Mouse (Mus musculus) liver, embryonic 14.5 days (tissue): Measurements from ENCODE around the gene Fbrs.
"Not testable (repeated sequence)": the region's sequence is repeated elsewhere in the genome, so short reads cannot be mapped to it uniquely, and the experiment has no call there.

ENCODE experiments used
- CTCF ChIP-seq: IDR thresholded peaks from 2 replicates; pipeline ENCODE4 v1.5.1; 2016; ENCODE audit warnings: antibody characterized with exemption, low read depth, control low read depth
- EP300 ChIP-seq: IDR thresholded peaks from 2 replicates; pipeline ENCODE4 v1.6.1; 2016; ENCODE audit warnings: antibody characterized with exemption, low read depth

DNA sequence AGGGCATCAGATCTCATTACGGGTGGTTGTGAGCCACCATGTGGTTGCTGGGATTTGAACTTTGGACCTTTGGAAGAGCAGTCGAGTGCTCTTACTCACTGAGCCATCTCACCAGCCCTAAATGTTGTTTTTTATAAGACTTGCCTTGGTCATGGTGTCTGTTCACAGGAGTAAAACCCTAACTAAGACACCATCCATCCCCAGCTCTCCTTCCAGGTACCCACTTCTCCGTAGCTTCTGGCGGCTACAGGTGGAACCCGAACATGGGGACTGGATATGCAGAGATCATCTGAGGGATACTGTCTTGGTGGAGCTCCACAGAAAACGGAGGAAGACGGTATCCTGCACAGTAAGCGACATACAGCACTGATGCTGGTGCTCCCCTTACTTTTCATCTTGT is 19.7 kb upstream of the Fbrs start, which contains the start of gene Prr14:
- TF ChIP-seq CTCF, EP300: not testable (repeated sequence)
